Mouse (Mus musculus) activated CD4-positive, CD25-positive, alpha-beta regulatory T cell, adult 4 months (primary cell): ENCODE results near the gene Tbc1d17. TPM values are rescaled to one million over a fixed set of nuclear protein-coding genes. Genes with fewer than 3 reads are reported as not detected.

Source experiments
- ATAC-seq: one replicate; pipeline ENCODE4 v1.8.0; 2017
- polyA plus RNA-seq, 2 experiments: library from polyadenylated mRNA; unstranded; fragments of 100-300 nt; shearing (Covaris generic); gene quantifications; one replicate each; pipeline ENCODE4 v1.2.1; 2017

Tbc1d17 gene
- polyA plus RNA-seq, 2 experiments from 2014 or later, result 41.0 to 63.7 TPM

- ATAC-seq, result no peak
Observed at GRCm38 (mm10) chr7:44821666-44822448, 27.0 kb downstream of the Tbc1d17 start.

- ATAC-seq, result no peak
Observed at GRCm38 (mm10) chr7:44820525-44820924, 28.4 kb downstream of the Tbc1d17 start.

- ATAC-seq, result no peak
Observed at GRCm38 (mm10) chr7:44819863-44820262, 29.0 kb downstream of the Tbc1d17 start.

- no peak for ATAC-seq
Observed at GRCm38 (mm10) chr7:44819391-44819790, 29.5 kb downstream of the Tbc1d17 start.

GRCm38 (mm10) chr7:44818751-44819235 lies 30.1 kb downstream of the Tbc1d17 start:
- no peak for ATAC-seq

- ATAC-seq, result no peak
Observed at GRCm38 (mm10) chr7:44818164-44818563, 30.7 kb downstream of the Tbc1d17 start.

GRCm38 (mm10) chr7:44817441-44817840 lies 31.4 kb downstream of the Tbc1d17 start:
- no peak for ATAC-seq

GRCm38 (mm10) chr7:44816470-44817021 lies 32.3 kb downstream of the Tbc1d17 start, which contains the start of gene Atf5:
Atf5 (minus strand) TSS chr7:44816658.
- ATAC-seq, result no peak

- peak; percentile 95 for ATAC-seq
Observed at GRCm38 (mm10) chr7:44815721-44816469, 33.0 kb downstream of the Tbc1d17 start, which contains the start of the genes Nup62 and Il4i1. Nup62 (plus strand) TSS chr7:44816088. Il4i1 (plus strand) TSS chr7:44816387.

- ATAC-seq, result no peak
Observed at GRCm38 (mm10) chr7:44814952-44815553, 33.8 kb downstream of the Tbc1d17 start.

GRCm38 (mm10) chr7:44814423-44814822 lies 34.5 kb downstream of the Tbc1d17 start:
- no peak for ATAC-seq

- ATAC-seq, result no peak
Observed at GRCm38 (mm10) chr7:44813985-44814384, 34.9 kb downstream of the Tbc1d17 start.

- no peak for ATAC-seq
Observed at GRCm38 (mm10) chr7:44812651-44813325, 36.1 kb downstream of the Tbc1d17 start.

- no peak for ATAC-seq
Observed at GRCm38 (mm10) chr7:44810819-44811557, 37.9 kb downstream of the Tbc1d17 start.

- ATAC-seq, result no peak
Observed at GRCm38 (mm10) chr7:44810365-44810764, 38.5 kb downstream of the Tbc1d17 start.

GRCm38 (mm10) chr7:44809466-44809865 lies 39.4 kb downstream of the Tbc1d17 start:
- ATAC-seq, result no peak

- no peak for ATAC-seq
Observed at GRCm38 (mm10) chr7:44808927-44809326, 40.0 kb downstream of the Tbc1d17 start.

- no peak for ATAC-seq
Observed at GRCm38 (mm10) chr7:44792781-44793180, 56.1 kb downstream of the Tbc1d17 start.

GRCm38 (mm10) chr7:44790066-44790465 lies 58.8 kb downstream of the Tbc1d17 start:
- no peak for ATAC-seq

- ATAC-seq, result no peak
Observed at GRCm38 (mm10) chr7:44789531-44789930, 59.3 kb downstream of the Tbc1d17 start.
